Mouse (Mus musculus): ENCODE results near the gene Pcnx2. TPM values are rescaled to one million over a fixed set of nuclear protein-coding genes. Genes with fewer than 3 reads are reported as not detected.
A peak's percentile ranks its signal among the peaks of the same experiment; 100 is the strongest.

Pcnx2 gene
- total RNA-seq, 2 experiments from 2014 or later, result 80.3 to 83.2 TPM

DNA sequence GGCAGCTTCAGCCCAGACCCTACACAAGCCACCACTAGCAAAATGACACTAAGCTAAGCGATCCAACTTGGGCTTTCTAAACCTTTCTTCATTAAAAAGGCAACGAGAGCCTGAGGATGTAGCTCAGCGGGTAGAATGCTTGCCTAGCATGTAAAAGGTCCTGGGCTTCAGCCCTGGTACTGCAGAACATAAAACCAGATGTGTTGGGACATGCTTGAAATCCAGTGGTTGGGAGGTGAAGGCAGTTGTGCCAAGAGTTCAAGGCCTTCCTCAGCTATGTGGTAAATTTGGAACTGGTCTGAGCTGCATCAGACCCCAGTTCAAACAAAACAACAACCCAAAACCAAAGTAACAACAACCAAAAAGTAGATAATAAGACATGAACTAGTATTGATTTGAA is 121.8 kb downstream of the Pcnx2 start:
- no peak for DNase-seq (ENCODE audit: low spot score in 2 of 2)
- intact Hi-C loops (cut with DNase I), result no loop called here

GRCm38 (mm10) chr8:125775031-125775430 is 123.1 kb downstream of the Pcnx2 start:
- intact Hi-C loops (cut with DNase I), result no loop called here
- DNase-seq (ENCODE audit: low spot score in 2 of 2), result no peak

GRCm38 (mm10) chr8:125773281-125773803 is 124.8 kb downstream of the Pcnx2 start:
- intact Hi-C loops (cut with DNase I), result no loop called here
- DNase-seq (ENCODE audit: low spot score in 2 of 2), result no peak

GRCm38 (mm10) chr8:125772300-125772699 is 125.8 kb downstream of the Pcnx2 start:
- no peak for DNase-seq (ENCODE audit: low spot score in 2 of 2)
- intact Hi-C loops (cut with DNase I), result no loop called here

GRCm38 (mm10) chr8:125768079-125768478 is 130.0 kb downstream of the Pcnx2 start:
- no peak for DNase-seq (ENCODE audit: low spot score in 2 of 2)
- intact Hi-C loops (cut with DNase I), result no loop called here

DNA sequence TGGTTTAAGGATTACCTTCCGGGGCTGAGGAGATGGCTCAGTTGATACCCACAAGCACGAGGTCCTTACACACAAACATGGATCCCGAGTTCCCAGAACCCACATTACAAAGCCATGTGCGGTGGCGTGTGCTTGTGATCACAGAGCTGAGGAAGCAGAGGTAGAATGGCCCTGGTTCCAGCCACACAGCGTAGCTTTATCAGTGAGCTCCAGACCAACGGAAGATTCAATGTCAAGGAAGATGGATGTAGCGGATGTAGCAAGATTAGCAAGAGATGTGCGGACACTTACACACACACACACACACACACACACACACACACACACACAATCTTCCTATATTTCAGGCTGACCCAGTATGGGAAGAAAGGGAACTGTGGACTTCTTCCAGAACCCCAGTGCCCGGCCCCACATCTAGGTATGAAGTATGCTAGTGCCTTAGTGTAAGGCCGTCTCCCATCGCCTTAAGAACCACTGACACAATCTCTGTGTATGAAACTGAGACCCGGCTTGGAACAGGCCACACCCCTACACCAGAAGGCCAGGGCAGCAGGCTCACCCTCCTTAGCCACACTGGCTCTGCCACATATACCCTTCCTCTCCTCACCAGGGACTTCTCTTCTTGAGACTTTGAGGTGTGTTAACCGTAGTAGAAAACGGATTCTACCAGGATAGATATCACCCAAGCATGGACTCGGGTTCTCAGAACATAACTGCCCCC is 134.9 kb downstream of the Pcnx2 start:
- intact Hi-C loops (cut with DNase I), result no loop called here
- no peak for DNase-seq (ENCODE audit: low spot score in 2 of 2)

DNA sequence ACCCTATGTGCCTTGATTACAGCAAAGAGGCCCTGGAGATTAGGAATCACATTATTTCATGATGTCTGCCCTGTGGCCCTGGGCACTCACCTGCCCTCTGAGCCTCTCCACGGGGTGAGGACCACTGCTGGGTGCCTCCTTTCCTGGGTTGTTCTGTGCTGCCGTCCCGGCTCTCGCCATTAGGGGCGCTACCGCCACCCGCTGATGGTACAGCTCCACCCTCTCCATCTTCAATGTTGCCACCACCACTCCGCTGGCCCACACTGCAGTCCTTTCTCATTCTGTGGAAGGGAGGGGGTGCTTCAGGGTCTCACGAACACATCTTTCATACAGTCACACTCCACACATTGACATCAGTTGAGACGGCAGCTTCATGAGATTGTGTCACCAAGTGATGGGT is 139.1 kb downstream of the Pcnx2 start:
- intact Hi-C loops (cut with DNase I), result no loop called here
- DNase-seq (ENCODE audit: low spot score in 2 of 2), result peak; percentile 27 to 52

DNA sequence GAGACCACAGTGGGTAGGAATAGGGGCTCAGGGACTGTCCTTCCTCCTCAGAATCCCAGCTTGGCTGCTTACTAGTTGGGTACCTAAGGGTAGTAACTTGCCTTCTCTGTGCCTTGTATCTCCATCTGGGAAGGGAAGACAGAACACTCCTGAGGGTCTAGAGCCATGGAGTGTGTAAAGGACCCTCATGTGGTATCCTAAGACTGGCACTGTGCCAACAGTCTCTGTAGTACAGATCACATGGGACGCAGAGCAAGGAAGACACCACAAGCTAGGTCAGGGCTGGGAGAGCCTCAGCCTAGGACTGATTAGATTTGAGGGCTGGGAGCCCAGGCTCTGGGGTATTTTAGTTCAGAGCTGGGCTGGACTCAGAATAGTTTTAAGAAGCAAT is 141.0 kb downstream of the Pcnx2 start:
- intact Hi-C loops (cut with DNase I), result no loop called here
- DNase-seq (ENCODE audit: low spot score in 2 of 2), result no peak

DNA sequence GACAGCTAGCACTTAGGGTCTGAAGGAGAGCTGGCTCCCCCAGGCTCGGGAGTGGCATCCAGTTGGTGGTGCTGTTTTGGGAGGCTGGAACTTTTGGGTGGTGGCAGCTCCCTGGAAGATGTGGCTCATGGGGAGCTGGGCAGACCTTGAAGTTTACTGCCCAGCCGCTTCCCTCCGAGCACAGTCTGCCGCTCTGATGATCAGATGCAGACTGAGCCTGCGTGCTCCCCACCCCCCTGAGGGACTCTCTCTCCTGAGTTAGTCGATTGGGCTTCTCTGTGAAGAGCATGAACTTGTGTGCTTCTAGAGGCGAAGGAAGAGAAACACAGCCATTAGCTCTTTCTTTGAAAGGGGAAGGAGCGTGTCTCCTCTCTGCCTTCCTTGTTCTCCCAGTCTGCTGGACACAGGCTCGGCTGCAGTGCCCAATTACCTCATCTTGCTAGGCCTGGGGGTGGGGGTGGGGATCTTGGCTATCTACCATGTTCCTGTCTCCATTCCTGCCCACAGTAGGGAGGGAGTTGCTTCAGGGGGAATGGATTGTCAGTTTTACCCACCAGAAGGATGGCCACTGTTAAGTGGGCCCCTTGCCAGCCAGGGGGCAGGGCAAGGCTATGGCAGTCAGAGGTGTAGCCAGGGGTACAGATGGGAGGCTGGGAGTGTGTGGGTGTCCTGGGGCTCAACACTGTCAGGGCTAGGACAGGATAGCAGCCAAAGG is 141.6 kb downstream of the Pcnx2 start:
- intact Hi-C loops (cut with DNase I), result no loop called here
- peak in 1 of 2 experiments; percentile 22 for DNase-seq (ENCODE audit: low spot score in 2 of 2)

DNA sequence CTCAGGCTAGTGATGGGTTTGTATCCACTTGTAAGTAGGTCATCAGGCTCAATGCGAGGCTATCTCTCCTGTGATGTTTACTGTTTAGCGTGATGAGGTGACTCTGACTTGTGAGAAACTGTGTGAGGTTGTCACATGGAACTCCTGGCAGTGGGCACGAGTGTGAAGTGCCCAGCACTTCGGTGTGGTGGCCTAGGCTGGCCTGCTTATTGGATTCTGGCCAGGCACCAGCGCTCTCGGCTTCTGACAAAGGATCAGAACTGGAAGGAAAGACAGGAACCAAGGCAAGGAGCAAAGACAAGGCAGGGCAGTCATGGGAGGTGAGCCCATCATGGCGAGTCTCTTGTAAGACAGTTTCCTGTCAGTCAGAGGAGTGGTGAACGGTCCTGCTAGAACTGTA is 142.2 kb downstream of the Pcnx2 start:
- intact Hi-C loops (cut with DNase I), result no loop called here
- no peak for DNase-seq (ENCODE audit: low spot score in 2 of 2)

DNA sequence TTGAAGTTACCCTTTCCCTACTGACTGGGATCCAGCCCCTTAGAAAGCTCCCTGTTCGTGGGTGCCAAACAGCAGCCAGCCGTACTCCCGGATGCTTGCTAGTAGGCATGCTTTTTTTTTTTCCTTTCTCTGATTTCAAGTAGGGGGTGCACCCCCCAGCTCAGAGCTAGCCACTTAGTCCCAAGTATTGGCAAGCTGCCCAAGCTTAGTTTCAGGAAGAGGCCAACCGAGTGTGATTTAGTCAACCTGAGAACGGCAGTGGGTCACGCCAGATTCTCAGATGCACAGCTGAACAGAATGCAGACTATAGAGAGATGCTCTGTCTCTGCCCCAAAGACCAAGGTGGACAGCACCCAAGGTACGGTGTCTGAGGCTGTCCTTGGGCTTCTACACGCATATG is 147.3 kb downstream of the Pcnx2 start:
- no peak for DNase-seq (ENCODE audit: low spot score in 2 of 2)
- intact Hi-C loops (cut with DNase I), result no loop called here

- intact Hi-C loops (cut with DNase I), result no loop called here
- no peak for DNase-seq (ENCODE audit: low spot score in 2 of 2)
These were observed 150.7 kb downstream of the Pcnx2 start for GRCm38 (mm10) chr8:125747390-125747789.

GRCm38 (mm10) chr8:125744914-125745576 is 153.1 kb downstream of the Pcnx2 start:
- intact Hi-C loops (cut with DNase I), result no loop called here
- no peak for DNase-seq (ENCODE audit: low spot score in 2 of 2)

- intact Hi-C loops (cut with DNase I), result no loop called here
- no peak for DNase-seq (ENCODE audit: low spot score in 2 of 2)
These were observed 155.7 kb downstream of the Pcnx2 start for GRCm38 (mm10) chr8:125742406-125742805.

DNA sequence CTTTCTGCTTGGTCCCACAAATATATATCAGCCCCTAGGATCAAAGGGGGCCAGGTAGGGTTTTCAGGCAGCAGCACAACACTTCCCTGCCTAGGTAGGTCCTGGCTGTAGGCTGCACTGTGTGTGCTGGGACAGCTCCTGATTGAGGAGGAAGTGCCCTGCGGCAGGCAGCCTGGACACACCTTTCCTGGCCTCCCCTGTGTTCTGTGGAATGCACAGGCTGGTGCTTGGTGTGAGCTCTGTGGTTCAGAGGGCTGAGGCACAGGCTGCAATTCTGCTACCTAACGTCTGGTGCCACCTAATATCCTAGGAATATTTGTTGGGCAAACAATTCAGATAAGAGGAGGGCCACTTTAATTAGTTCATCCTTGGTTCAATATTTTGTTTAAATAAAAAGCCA is 156.3 kb downstream of the Pcnx2 start:
- no peak for DNase-seq (ENCODE audit: low spot score in 2 of 2)
- intact Hi-C loops (cut with DNase I), result no loop called here

GRCm38 (mm10) chr8:125741377-125741776 is 156.7 kb downstream of the Pcnx2 start:
- intact Hi-C loops (cut with DNase I), result no loop called here
- DNase-seq (ENCODE audit: low spot score in 2 of 2), result no peak

DNA sequence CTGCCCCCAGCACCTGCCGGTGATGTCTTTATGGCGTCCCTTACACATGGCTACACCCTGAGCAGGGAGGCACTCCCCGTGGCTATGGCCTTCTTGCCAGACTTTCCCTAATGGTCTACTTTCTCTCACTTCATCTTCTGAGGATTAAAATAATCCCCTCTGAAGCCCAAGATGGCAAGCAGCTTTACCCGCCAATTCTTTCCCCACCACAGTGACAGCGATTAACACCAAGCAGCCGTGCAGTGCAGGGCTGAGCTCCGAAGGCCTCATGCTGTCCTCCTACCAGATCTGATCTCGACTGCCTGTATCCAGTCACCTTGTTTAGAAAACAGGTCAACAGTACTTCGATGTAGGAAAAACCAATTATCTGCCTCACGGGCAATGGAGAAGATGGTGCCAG is 157.5 kb downstream of the Pcnx2 start:
- intact Hi-C loops (cut with DNase I), result no loop called here
- no peak for DNase-seq (ENCODE audit: low spot score in 2 of 2)

DNA sequence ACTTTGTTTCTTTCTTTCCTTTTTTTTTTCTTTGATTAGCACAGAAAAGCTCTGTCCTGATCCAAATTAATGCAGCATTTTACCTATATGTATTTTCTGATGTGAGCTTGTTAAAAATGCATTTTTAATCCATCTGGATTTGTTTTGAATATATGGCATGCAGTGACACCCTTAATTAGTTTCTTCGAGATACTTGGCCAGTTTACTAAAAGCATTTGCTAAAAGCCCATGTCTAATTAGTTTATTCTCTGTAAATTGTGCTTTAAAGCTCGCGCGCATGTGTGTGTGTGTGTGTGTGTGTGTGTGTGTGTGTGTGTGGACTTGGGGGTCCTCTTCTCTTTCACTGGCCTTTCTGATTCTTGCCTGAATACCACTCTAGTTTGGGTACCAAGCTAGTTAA is 159.2 kb downstream of the Pcnx2 start:
- intact Hi-C loops (cut with DNase I), result no loop called here
- DNase-seq (ENCODE audit: low spot score in 2 of 2), result no peak

- intact Hi-C loops (cut with DNase I), result loop anchor here (5.0 kb wide), 1 partner anchor 162 kb away; no protein-coding TSS in a partner anchor
- DNase-seq (ENCODE audit: low spot score in 2 of 2), result peak; percentile 83 to 89
These were observed 163.9 kb downstream of the Pcnx2 start for GRCm38 (mm10) chr8:125733964-125734956.

All from left cerebral cortex, postnatal 14 days (tissue).